Mouse (Mus musculus) MEL (cell line): ENCODE data around the gene Robo3.

Experiments
- CHD1 ChIP-seq: IDR thresholded peaks from 2 replicates; pipeline ENCODE4 v1.6.1; 2012; ENCODE audit warnings: low read depth, mild to moderate bottlenecking, inconsistent platforms, low read length, improper control_type of control experiment
- CTCF ChIP-seq, 3 experiments: IDR thresholded peaks in 2 of 3; conservative IDR thresholded peaks in 1 of 3; 2 replicates each; pipeline ENCODE4 v1.5.1; 2011 to 2012; ENCODE audit warnings: low read length in 3 of 3, low read depth in 2 of 3, mild to moderate bottlenecking in 2 of 3, improper control_type of control experiment in 1 of 3, inconsistent platforms in 1 of 3, mixed read lengths in 1 of 3, moderate library complexity in 1 of 3; ENCODE audit not compliant: control insufficient read depth in 1 of 3, insufficient read depth in 1 of 3, poor library complexity in 1 of 3, severe bottlenecking in 1 of 3
- EP300 ChIP-seq, 2 experiments: IDR thresholded peaks; 2 replicates each; pipeline ENCODE4 v1.6.1; 2011; ENCODE audit warnings: improper control_type of control experiment in 2 of 2, low read length in 2 of 2, low read depth in 1 of 2, mild to moderate bottlenecking in 1 of 2
- GABPA ChIP-seq: IDR thresholded peaks from 2 replicates; pipeline ENCODE4 v1.6.1; 2012; ENCODE audit warnings: low read depth, mild to moderate bottlenecking, inconsistent platforms, low read length, improper control_type of control experiment, moderate library complexity
- MAX ChIP-seq: IDR thresholded peaks from 2 replicates; pipeline ENCODE4 v1.6.1; 2011; ENCODE audit warnings: low read length, improper control_type of control experiment
- MAZ ChIP-seq: IDR thresholded peaks from 2 replicates; pipeline ENCODE4 v1.6.1; 2012; ENCODE audit warnings: low read depth, mild to moderate bottlenecking, inconsistent platforms, low read length, improper control_type of control experiment
- POLR2A ChIP-seq, 2 experiments: IDR thresholded peaks; 2 replicates each; pipeline ENCODE4 v1.6.1; 2011 to 2012; ENCODE audit warnings: low read length in 2 of 2, mild to moderate bottlenecking in 2 of 2, control low read depth in 1 of 2, improper control_type of control experiment in 1 of 2, low read depth in 1 of 2, moderate library complexity in 1 of 2; ENCODE audit not compliant: control insufficient read depth in 1 of 2, insufficient read depth in 1 of 2, poor library complexity in 1 of 2
- SIN3A ChIP-seq: IDR thresholded peaks from 2 replicates; pipeline ENCODE4 v1.6.1; 2012; ENCODE audit warnings: low read length, improper control_type of control experiment, inconsistent platforms
- SMC3 ChIP-seq: IDR thresholded peaks from 2 replicates; pipeline ENCODE4 v1.6.1; 2011; ENCODE audit warnings: low read depth, low read length, improper control_type of control experiment
- TAL1 ChIP-seq: IDR thresholded peaks from 2 replicates; pipeline ENCODE4 v1.6.1; 2012; ENCODE audit warnings: mild to moderate bottlenecking, inconsistent platforms, low read length, moderate library complexity, mixed read lengths
- USF1 ChIP-seq: IDR thresholded peaks from 2 replicates; pipeline ENCODE4 v1.6.1; 2014; ENCODE audit warnings: low read depth, mild to moderate bottlenecking, inconsistent platforms, low read length, improper control_type of control experiment, moderate library complexity
- ZC3H11A ChIP-seq: IDR thresholded peaks from 2 replicates; pipeline ENCODE4 v1.6.1; 2012; ENCODE audit warnings: low read depth, mild to moderate bottlenecking, inconsistent platforms, low read length, improper control_type of control experiment
- ZNF384 ChIP-seq: IDR thresholded peaks from 2 replicates; pipeline ENCODE4 v1.6.1; 2012; ENCODE audit warnings: low read depth, mild to moderate bottlenecking, inconsistent platforms, low read length, improper control_type of control experiment

GRCm38 (mm10) chr9:37407850-37408502 is 25.1 kb downstream of the Robo3 start:
- no peak for TF ChIP-seq CHD1
- no peak for TF ChIP-seq POLR2A (IDR thresholded peaks at IDR 0.05; ENCODE audit: control insufficient read depth in 1 of 2, insufficient read depth in 1 of 2, low read depth in 1 of 2, low read length in 2 of 2, poor library complexity in 1 of 2)
- no peak for TF ChIP-seq CTCF (IDR thresholded peaks at IDR 0.05 in 2 of 3, conservative IDR thresholded peaks at IDR 0.05 in 1 of 3; ENCODE audit: control insufficient read depth in 1 of 3, insufficient read depth in 1 of 3, low read depth in 2 of 3, low read length in 3 of 3, poor library complexity in 1 of 3, severe bottlenecking in 1 of 3)
- TF ChIP-seq SMC3: no peak
- no peak for TF ChIP-seq EP300 (IDR thresholded peaks at IDR 0.05; ENCODE audit: low read depth in 1 of 2, low read length in 2 of 2)
- TF ChIP-seq MAX: no peak
- no peak for TF ChIP-seq USF1
- TF ChIP-seq ZC3H11A: no peak
- no peak for TF ChIP-seq GABPA
- TF ChIP-seq ZNF384: no peak
- TF ChIP-seq SIN3A: no peak
- no peak for TF ChIP-seq TAL1
- no peak for TF ChIP-seq MAZ
